Mouse (Mus musculus) lung, embryonic 14.5 days (tissue): ENCODE results near the gene Rrp12. TPM values are rescaled to one million over a fixed set of nuclear protein-coding genes. Genes with fewer than 3 reads are reported as not detected.
A peak's percentile ranks its signal among the peaks of the same experiment; 100 is the strongest.

ENCODE experiments used
- ATAC-seq: fragments of 200-750 bp; cut with Nextera tagmentation; 2 replicates; pipeline ENCODE4 v1.8.0; 2017; ENCODE audit warnings: mild to moderate bottlenecking, moderate TSS enrichment, moderate library complexity; ENCODE audit not compliant: insufficient read depth
- DNase-seq: peaks from one replicate; pipeline ENCODE4 v3.0.0-alpha.2; 2015
- H3K27ac ChIP-seq: fragments of 300-500 bp; sonication (generic); 2 replicates; pipeline ENCODE4 v1.5.1; 2014; ENCODE audit warnings: low read depth, mild to moderate bottlenecking, moderate library complexity
- H3K27me3 ChIP-seq: fragments of 300-500 bp; sonication (generic); 2 replicates; pipeline ENCODE4 v1.6.1; 2014; ENCODE audit warnings: low read length, control low read depth; ENCODE audit not compliant: insufficient read depth
- H3K36me3 ChIP-seq: fragments of 300-500 bp; sonication (generic); 2 replicates; pipeline ENCODE4 v1.6.1; 2014; ENCODE audit warnings: control low read depth; ENCODE audit not compliant: insufficient read depth
- H3K4me1 ChIP-seq: fragments of 300-500 bp; sonication (generic); 2 replicates; pipeline ENCODE4 v1.6.1; 2014; ENCODE audit warnings: antibody characterized with exemption, control low read depth; ENCODE audit not compliant: insufficient read depth
- H3K4me2 ChIP-seq: fragments of 300-500 bp; sonication (generic); 2 replicates; pipeline ENCODE4 v1.6.1; 2014; ENCODE audit warnings: mild to moderate bottlenecking
- H3K4me3 ChIP-seq: fragments of 300-500 bp; sonication (generic); 2 replicates; pipeline ENCODE4 v1.5.1; 2014; ENCODE audit warnings: low read depth, low read length
- H3K9ac ChIP-seq: fragments of 300-500 bp; sonication (generic); 2 replicates; pipeline ENCODE4 v1.6.1; 2014
- H3K9me3 ChIP-seq: fragments of 300-500 bp; sonication (generic); 2 replicates; pipeline ENCODE4 v1.6.1; 2016; ENCODE audit warnings: low read depth, low read length, control low read depth
- CTCF ChIP-seq: IDR thresholded peaks from 2 replicates; pipeline ENCODE4 v1.5.1; 2016; ENCODE audit warnings: antibody characterized with exemption, low read depth
- WGBS: fragments of 180-500 bp; shearing (Covaris S2); extraction: QIAGEN DNeasy Blood & Tissue Kit; methylation state at CpG from one replicate; pipeline ENCODE4 v1.1.7; 2014; 5-methylcytosine and 5-hydroxymethylcytosine counted together
- polyA plus RNA-seq: library from polyadenylated mRNA; unstranded; fragments of >200 nt; fragmentation: Nextera tagmentation; extraction: Ambion mirVana; gene quantifications from 2 replicates; pipeline ENCODE4 v1.2.1, GENCODE M21; 2014

The Rrp12 gene
- polyA plus RNA-seq, 1 experiment from 2014 or later = 15.6 TPM

GRCm38 (mm10) chr19:41824950-41825349 lies 71.0 kb downstream of the Rrp12 start:
- no peaks in the 10 kb centered on the region for H3K36me3 ChIP-seq
- DNase-seq (no peak), ATAC-seq (no peak)
- TF ChIP-seq CTCF = no peak
- H3K27ac ChIP-seq = no peak overlapping the region
- no peaks in the 10 kb centered on the region for H3K27me3 ChIP-seq
- no peak overlapping the region for H3K9ac ChIP-seq
- no peaks in the 10 kb centered on the region for H3K9me3 ChIP-seq
- 82% methylated on average over 5 of the region's 5 CpGs for WGBS
- H3K4me2 ChIP-seq = no peak overlapping the region
- H3K4me1 ChIP-seq = no peaks in the 10 kb centered on the region
- no peak overlapping the region for H3K4me3 ChIP-seq

- TF ChIP-seq CTCF = no peak
- Histone ChIP-seq H3K4me3 (no peak overlapping the region), H3K9me3 (no peaks in the 10 kb centered on the region), H3K27me3 (no peaks in the 10 kb centered on the region), H3K9ac (no peak overlapping the region), H3K4me2 (no peak overlapping the region), H3K27ac (no peak overlapping the region), H3K36me3 (no peaks in the 10 kb centered on the region), H3K4me1 (0 out of 2 replicates have a peak, but pooled peaks cover 2% of the 10 kb centered on the region)
- no peak for DNase-seq
- 83% methylated on average over 1 of the region's 1 CpGs for WGBS
- ATAC-seq = no peak
Observed at GRCm38 (mm10) chr19:41822589-41822988, 73.4 kb downstream of the Rrp12 start.

GRCm38 (mm10) chr19:41821436-41821835 lies 74.5 kb downstream of the Rrp12 start:
- Histone ChIP-seq H3K4me2 (no peak overlapping the region), H3K27me3 (no peaks in the 10 kb centered on the region), H3K36me3 (no peaks in the 10 kb centered on the region), H3K4me3 (no peak overlapping the region), H3K27ac (peak overlapping the region; percentile 84), H3K9ac (no peak overlapping the region), H3K9me3 (no peaks in the 10 kb centered on the region), H3K4me1 (0 out of 2 replicates have a peak, but pooled peaks cover 3% of the 10 kb centered on the region)
- TF ChIP-seq CTCF = no peak
- peak; percentile 44 for DNase-seq
- ATAC-seq = peak; percentile 75; the same call in 1 of the 2 replicates
- 9% methylated on average over 5 of the region's 5 CpGs for WGBS

GRCm38 (mm10) chr19:41818749-41819148 lies 77.2 kb downstream of the Rrp12 start:
- DNase-seq = no peak
- ATAC-seq = no peak
- Histone ChIP-seq H3K9me3 (no peaks in the 10 kb centered on the region), H3K4me1 (0 out of 2 replicates have a peak, but pooled peaks cover 3% of the 10 kb centered on the region), H3K4me2 (no peak overlapping the region), H3K9ac (no peak overlapping the region), H3K27ac (no peak overlapping the region), H3K36me3 (no peaks in the 10 kb centered on the region), H3K4me3 (no peak overlapping the region), H3K27me3 (no peaks in the 10 kb centered on the region)
- TF ChIP-seq CTCF = no peak
- 82% methylated on average over 4 of the region's 4 CpGs for WGBS

GRCm38 (mm10) chr19:41817325-41817724 lies 78.6 kb downstream of the Rrp12 start:
- Histone ChIP-seq H3K36me3 (no peaks in the 10 kb centered on the region), H3K9me3 (no peaks in the 10 kb centered on the region), H3K4me1 (0 out of 2 replicates have a peak, but pooled peaks cover 3% of the 10 kb centered on the region), H3K4me2 (peak overlapping the region; percentile 30), H3K4me3 (no peak overlapping the region), H3K27ac (peak overlapping the region; percentile 88), H3K27me3 (no peaks in the 10 kb centered on the region), H3K9ac (no peak overlapping the region)
- no peak for DNase-seq
- WGBS = 38% methylated on average over 10 of the region's 10 CpGs
- no peak for TF ChIP-seq CTCF
- ATAC-seq = peak; percentile 47; the same call in 1 of the 2 replicates

- Histone ChIP-seq H3K27ac (peak overlapping the region; percentile 88), H3K9ac (no peak overlapping the region), H3K4me2 (peak overlapping the region; percentile 30), H3K9me3 (no peaks in the 10 kb centered on the region), H3K27me3 (no peaks in the 10 kb centered on the region), H3K36me3 (no peaks in the 10 kb centered on the region), H3K4me1 (0 out of 2 replicates have a peak, but pooled peaks cover 3% of the 10 kb centered on the region), H3K4me3 (no peak overlapping the region)
- ATAC-seq = peak; percentile 89
- 29% methylated on average over 5 of the region's 5 CpGs for WGBS
- peak; percentile 50 for DNase-seq
- TF ChIP-seq CTCF = no peak
Observed at GRCm38 (mm10) chr19:41816915-41817314, 79.1 kb downstream of the Rrp12 start.

- TF ChIP-seq CTCF = no peak
- 38% methylated on average over 5 of the region's 5 CpGs for WGBS
- Histone ChIP-seq H3K36me3 (no peaks in the 10 kb centered on the region), H3K27ac (peak overlapping the region; percentile 88), H3K27me3 (no peaks in the 10 kb centered on the region), H3K4me3 (no peak overlapping the region), H3K4me1 (0 out of 2 replicates have a peak, but pooled peaks cover 3% of the 10 kb centered on the region), H3K9me3 (no peaks in the 10 kb centered on the region), H3K9ac (no peak overlapping the region), H3K4me2 (no peak overlapping the region)
- no peak for DNase-seq
- ATAC-seq = no peak
Observed at GRCm38 (mm10) chr19:41816410-41816809, 79.6 kb downstream of the Rrp12 start.
